Mouse (Mus musculus): ENCODE data around the gene Ints13.

Ints13 gene

DNA sequence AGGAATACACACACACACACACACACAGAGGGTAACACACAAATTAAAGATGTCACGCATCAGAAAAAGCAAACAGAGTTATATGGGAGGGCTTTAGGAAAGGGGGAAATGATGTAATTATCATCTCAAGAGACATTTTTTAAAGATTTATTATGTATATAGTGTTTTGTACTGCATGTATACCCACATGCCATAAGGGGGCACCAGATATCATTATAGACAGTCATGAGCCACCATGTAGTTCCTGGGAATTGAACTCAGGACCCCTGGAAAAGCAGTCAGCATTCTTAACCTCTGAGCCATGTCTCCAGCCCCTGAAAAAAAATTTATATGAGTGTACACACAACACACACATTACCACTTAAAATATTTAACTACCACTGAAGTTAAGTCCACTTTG lies 33.0 kb downstream of the Ints13 start:
- in situ Hi-C loops (cut with MboI; ENCODE audit: low sequenced_read_pairs): no loop called here

DNA sequence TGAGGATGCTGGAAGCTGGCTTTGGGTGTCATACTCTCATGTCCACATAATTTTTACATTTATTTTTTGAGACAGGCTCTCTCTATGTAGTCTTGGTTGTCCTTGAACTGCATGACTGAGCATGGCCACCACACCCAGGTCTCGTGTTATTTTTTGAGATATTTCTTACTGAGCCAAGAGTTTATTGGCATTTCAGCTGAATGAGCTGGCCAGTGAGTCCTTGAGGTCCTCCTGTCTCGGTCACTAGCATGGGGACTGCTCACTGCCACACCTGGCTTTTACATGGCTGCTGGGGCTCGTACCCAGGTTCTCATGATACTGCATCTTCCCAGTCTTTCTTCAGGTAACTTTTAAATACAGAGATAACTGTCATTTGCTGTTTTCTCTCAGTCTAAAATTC lies 37.2 kb downstream of the Ints13 start:
- in situ Hi-C loops (cut with MboI; ENCODE audit: low sequenced_read_pairs): no loop called here

DNA sequence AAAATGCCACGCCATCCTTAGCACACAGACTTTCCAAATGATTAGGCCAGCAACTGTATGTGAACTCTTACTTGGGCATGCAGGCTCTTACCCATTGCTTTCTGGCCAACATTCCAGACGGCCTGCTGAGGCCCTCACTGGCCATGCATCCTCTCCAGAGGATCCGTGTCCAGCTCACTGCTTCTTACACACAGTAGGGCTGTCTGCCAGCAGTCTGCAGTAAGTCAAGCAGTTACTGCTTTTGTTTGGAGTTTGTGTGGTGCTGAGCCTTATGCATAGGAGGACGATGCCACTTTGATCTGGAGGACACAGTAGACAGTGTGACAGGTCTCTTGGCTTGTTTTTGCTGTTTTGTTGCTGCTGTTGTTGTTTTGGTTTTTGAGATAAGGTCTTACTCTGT lies 39.0 kb downstream of the Ints13 start:
- in situ Hi-C loops (cut with MboI; ENCODE audit: low sequenced_read_pairs): no loop called here

DNA sequence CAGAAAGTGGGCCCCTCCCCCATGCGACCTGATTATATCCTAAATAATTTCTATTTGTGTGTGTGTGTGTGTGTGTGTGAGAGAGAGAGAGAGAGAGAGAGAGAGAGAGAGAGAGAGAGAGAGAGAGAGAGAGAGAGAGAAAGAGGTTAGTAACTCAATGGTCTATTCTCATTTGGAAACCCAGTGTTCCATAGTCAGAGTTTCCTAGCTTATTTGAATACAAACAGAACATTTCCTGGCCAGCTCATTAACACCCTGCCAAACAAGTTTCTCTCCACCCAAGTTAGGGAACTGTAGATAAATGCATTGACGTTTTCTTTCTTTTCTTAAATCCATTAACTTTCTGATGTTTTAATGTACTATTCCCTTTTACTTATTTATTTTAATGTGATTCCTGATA lies 39.6 kb downstream of the Ints13 start:
- in situ Hi-C loops (cut with MboI; ENCODE audit: low sequenced_read_pairs): no loop called here

DNA sequence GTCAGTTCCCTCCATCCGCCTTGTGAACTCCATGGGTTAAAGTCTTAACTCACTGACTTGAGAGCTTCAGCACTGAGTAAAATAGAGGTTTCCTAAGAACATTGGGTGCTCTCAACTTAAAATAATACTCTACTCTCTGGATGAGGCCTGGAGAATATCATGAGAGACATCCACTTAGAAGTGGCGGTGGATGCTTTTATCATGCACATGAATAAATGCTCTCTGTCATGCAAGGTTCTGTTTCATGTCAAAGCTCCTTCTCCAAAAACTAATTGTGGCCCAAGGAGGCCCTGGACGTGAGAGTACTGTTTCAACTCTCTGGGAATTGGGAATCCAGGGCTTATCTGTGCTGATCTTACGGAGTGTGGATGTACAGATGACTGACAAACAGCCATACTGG lies 40.5 kb downstream of the Ints13 start:
- in situ Hi-C loops (cut with MboI; ENCODE audit: low sequenced_read_pairs): no loop called here

DNA sequence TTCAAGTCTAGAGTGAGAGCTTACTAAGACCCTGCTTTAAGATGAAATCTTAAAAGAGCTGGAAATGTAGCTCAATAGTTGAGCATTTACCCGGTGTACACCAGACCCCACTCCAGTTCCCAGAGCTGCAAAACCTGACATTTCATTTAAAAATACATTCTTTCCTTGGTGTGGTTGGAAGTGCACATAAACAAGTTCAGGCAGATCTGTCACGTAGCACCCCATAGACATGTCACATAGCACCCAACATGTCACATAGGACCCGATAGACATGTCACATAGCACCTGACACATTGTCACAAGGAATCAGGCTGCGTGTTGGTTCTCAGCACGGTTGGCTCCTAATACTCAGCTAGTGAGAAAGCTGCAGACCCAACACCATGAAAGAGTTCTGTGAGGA lies 42.1 kb downstream of the Ints13 start:
- in situ Hi-C loops (cut with MboI; ENCODE audit: low sequenced_read_pairs): no loop called here

DNA sequence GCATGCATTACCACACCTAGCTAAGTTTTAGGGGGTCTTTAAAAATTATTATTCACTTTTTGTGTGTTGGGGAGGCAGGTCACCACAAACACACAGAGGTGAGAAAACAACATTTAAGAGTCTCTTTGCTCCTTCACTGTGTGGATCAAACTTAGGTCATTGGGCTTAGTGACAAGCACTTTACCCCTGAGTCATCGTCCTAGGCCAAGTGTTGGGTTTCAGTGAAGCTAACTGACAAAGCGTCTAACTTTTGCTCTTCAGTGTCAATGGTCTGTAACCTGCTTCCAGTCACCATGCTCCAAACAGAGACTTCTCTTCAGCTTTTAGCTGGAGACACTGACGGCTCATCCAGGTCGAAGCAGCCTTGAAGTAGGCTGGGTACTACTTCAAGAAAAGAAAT lies 44.5 kb downstream of the Ints13 start:
- in situ Hi-C loops (cut with MboI; ENCODE audit: low sequenced_read_pairs): no loop called here

DNA sequence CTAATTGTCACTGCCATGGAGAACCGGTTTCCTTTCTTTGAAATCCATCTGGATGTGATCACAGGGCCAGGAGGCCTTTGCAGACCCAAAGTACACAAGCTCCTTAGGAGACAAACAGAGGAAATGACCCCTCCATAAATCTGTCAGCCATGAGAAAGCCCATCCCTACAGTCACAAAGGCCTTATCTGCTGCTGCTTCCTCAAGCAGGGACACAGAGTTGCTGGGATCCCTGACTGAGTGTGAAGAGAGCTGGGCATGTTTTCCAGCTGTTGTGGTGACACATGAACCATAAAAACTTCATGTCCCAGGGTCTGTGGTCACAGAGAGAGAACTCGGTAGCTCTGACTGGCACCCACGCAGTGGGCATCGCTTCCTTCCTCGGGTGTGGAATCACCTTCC lies 46.9 kb downstream of the Ints13 start:
- in situ Hi-C loops (cut with MboI; ENCODE audit: low sequenced_read_pairs): no loop called here

DNA sequence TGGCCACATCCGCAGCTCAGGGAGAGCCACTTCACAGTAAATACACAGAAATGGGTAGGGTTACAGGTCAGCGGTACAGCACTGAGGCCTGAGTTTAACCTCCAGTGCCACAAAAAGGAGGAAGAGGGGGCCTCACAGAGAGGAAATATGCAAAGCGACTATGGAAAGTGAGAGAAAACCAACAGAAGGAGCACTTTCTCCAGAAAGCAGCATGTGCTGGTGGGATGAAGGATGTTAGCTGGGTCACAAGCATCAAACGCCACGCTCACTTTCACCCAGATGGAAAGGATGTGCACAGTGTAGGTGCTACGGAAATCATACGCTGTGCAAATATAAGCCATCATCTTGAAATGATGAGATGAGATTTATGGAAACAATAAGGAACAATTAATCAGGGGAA lies 47.3 kb downstream of the Ints13 start:
- in situ Hi-C loops (cut with MboI; ENCODE audit: low sequenced_read_pairs): no loop called here

DNA sequence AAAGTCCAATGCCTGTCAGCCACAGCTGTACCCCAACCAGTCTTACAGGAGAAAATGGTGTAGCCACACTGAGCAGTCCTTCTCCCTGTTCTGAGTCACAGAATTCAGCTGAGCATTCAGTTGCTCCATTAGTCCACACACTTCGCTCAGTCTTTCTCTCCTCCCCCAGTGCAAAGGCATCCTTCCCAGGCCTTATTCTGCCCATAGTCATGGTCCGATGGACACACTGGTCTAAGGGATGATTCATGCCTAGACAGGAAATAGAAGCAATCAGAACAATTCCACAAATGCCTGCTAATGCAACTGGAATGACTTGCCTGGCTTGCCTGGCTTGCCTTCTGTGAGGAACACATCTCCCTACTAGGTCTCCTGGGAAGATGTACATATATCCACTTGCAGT lies 50.1 kb downstream of the Ints13 start:
- in situ Hi-C loops (cut with MboI; ENCODE audit: low sequenced_read_pairs): no loop called here

DNA sequence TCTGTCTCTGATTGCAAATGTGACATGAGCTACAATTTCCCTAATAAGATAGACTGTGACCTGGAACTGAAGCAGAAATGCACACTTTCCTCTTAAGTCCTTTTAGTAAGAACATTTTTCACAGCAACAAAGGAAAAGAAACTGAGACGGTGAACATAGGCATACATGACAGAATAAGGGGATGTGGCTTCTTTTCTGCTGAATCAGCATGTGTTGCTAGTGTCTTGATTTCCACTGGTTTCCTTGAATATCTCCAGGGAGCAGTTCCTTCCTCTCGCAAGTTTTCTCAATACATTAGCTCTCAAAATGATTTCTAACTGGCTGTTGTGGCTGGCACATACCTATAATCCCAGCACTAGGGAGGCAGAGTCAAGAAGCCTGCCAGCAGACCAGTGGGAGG lies 52.1 kb downstream of the Ints13 start:
- in situ Hi-C loops (cut with MboI; ENCODE audit: low sequenced_read_pairs): no loop called here

DNA sequence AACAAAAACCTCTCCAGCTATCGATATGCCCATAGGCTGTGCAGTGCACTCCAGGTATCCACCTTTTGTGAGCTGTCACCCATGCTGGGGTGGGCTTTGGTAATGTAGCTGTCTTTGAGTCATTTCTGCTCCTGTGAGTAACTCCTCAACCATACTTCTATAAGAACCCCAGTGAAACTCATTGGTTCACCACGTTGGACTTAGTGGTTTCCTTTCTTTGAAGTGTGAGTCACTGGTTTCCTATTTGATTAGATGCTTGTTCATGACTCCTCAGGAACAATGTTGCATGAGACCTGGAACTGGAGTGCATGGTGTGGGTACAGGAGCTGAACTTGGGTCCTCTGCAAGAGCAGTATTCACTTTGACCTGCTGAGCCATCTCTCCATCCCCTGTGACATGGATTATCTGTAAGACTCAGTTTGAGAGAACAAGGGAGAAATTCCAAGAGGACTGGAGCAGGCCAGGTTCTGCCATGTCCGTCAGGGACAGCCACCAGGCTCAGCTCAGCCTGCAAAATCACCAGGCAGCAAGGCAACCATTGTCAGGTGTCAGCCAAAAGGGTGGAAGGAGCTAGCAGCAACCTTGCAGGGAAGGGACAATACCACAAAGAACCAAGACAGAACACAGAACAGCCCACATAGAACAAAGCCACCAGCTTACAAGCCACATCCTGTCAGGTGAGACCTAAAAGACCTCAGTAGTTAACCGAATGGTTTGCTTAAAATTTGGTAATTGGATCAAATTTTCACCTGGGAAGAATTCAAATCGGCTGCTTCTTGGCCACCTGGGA lies 56.0 kb downstream of the Ints13 start:
- in situ Hi-C loops (cut with MboI; ENCODE audit: low sequenced_read_pairs): no loop called here

DNA sequence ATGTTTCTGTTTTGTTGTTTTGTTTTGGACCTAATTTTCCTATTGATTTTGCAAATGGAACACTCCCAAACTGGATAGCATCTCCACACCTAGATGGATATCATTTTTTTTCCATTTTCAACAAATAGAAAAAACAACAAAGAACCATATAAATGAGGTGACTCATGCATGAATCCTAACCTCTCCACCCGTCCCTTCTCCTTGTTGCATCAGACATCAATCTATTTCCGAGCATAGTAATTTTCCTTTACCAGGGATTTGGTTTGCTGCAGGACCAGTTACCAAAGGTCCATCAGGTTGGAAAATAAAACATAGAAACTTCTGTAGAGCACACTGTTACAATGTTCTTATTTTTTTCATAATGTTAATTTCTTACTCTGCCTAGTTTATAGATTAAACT lies 58.6 kb downstream of the Ints13 start:
- in situ Hi-C loops (cut with MboI; ENCODE audit: low sequenced_read_pairs): no loop called here

DNA sequence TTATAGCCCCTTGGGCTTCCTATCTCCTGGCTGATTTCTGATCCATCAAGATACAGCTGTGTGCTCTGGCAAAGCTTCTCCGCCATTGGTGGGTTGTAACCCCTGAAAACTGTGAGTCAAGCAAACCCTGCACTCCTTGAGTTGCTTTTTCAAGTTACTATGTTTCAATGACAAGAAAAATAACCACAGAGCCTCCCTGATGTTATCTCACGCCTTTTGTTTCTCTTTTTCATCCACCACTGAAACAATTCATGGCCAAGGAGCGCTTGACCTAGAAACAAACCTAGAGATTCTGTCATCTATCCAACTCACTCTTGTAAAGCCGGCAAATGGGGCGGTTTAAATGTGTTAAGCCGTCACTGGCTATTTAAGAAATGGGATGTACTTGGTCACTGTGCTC lies 61.7 kb downstream of the Ints13 start:
- in situ Hi-C loops (cut with MboI; ENCODE audit: low sequenced_read_pairs): no loop called here

DNA sequence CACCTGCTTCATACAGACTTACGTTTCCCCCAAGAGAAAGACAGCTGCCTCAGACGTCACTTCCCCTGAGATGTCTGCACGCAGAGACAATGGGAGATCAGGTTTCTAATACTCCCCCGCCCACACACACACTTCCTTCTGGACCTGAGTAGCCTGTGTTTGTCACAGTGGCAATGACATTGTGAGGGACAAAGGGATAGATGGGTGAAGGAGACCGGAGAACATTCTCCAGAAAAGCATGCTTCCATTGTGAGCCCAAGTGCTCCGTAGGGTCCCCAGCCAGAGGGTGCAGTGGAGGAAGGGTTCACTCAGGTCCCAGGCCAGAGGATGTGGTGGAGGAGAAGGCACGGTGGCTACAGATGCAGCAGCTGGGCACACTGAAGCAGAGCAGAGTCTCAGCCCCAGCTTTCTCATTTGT lies 63.1 kb downstream of the Ints13 start:
- in situ Hi-C loops (cut with MboI; ENCODE audit: low sequenced_read_pairs): no loop called here

DNA sequence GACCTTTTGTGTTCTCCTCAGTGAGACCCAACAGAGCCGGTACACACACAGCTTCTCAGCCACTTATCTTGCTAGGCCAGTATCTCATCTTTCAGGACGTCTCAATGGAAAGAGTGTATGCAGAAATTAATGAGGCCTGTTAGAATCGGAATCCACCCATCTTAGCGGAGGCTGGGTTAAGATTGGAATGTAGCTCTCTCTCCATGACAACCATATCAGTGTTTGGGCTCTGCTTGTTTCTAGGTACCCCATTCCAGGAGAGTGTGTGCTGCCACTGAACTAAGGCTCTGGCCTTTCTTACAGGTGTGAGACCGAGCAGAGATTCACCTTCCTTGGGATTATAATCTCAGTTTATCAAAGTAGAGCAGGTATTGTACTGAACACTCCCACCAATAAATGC lies 63.7 kb downstream of the Ints13 start:
- in situ Hi-C loops (cut with MboI; ENCODE audit: low sequenced_read_pairs): no loop called here

DNA sequence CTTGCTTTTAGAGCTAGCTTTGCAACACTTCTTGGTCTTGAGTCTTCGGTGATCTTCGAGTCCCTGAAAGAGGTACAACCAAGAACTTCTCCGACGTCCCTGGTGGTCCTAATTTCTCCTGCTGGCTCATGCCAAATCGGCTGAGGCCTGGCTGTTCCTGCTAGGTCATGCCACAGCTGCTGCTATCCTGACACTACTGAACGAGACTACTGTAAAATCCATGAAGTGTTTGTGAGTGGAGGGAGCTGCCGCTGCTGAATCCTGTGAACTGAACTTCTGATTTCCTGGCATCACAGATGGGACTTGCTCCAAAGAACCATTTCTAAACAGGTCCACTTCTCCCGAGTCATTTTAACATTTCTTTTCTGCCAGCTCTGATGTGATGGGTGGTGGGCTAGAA lies 64.3 kb downstream of the Ints13 start:
- in situ Hi-C loops (cut with MboI; ENCODE audit: low sequenced_read_pairs): no loop called here

DNA sequence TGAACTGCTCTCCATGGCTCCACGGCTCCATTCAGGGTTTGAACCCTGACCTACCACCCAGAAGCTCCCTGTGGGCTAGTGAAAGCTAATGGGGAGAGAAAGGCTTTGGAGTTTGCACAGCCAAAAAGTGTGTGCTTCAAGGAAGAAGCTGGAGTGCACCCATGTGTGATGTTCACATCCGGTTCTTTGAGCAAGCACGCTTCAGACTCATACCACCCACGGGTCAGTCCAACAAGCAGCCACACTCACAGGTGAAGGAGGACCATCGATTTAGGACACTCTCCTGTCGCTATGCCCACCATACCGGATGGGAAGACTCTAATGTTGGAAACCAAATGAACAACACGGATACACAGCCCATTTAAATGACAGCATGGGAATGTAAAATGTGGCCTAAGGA lies 66.1 kb downstream of the Ints13 start:
- in situ Hi-C loops (cut with MboI; ENCODE audit: low sequenced_read_pairs): no loop called here

DNA sequence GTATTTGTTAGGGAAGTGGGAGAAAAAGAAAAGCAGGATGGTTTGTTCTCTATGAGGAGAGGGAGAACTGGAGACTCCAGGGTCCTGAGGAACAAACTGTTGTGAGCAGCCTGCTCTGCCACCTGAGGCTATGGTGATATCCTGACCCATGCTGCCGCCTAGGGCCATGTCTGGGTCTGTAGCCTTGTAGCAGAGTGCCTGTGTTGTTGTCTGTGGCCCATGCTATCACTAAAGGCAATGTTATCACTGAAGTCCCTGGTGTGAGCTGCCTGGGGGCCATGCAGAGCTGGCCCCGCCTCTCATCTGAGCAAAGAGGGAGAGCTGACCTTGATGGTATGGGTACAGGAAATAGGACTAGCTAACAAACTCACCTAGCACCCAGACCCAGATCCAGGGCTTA lies 67.7 kb downstream of the Ints13 start:
- in situ Hi-C loops (cut with MboI; ENCODE audit: low sequenced_read_pairs): no loop called here

DNA sequence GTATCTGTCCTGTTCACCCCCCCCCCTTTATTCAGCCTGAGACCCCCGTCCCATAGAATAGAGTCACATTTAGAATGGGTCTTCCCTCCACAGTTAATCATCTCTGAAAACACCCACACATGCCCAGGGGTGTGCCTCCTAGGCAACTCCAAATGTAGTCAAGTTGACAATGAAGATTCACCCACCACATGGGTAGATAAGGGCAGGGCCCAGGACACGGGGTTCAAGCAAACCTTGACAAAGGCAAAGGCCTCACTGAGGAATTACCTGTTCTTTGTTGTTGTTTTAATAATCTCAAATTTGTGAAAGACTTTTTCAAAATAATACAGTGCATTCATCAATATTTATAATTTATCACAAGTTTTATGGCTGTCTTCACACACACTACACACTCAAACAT lies 73.2 kb downstream of the Ints13 start:
- in situ Hi-C loops (cut with MboI; ENCODE audit: low sequenced_read_pairs): no loop called here

DNA sequence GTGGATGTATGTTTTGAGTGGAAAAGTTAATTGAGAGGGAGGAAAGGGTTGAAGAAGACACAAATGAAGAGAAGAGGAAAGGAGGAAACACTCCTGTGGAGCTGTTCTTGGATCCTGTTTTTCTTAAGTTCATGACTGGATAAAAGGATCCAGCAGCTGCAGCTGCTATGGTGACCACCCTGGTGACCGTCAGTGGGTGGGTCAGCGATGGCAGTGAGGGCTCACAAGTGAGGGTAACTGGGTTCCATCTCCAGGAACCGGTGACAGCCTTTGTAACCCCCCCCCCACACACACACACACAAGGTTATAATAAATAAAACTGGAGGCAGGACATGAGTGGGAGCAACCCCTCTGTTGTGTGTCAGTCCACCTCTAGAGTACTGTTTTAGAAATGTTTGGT lies 74.8 kb downstream of the Ints13 start:
- in situ Hi-C loops (cut with MboI; ENCODE audit: low sequenced_read_pairs): no loop called here

DNA sequence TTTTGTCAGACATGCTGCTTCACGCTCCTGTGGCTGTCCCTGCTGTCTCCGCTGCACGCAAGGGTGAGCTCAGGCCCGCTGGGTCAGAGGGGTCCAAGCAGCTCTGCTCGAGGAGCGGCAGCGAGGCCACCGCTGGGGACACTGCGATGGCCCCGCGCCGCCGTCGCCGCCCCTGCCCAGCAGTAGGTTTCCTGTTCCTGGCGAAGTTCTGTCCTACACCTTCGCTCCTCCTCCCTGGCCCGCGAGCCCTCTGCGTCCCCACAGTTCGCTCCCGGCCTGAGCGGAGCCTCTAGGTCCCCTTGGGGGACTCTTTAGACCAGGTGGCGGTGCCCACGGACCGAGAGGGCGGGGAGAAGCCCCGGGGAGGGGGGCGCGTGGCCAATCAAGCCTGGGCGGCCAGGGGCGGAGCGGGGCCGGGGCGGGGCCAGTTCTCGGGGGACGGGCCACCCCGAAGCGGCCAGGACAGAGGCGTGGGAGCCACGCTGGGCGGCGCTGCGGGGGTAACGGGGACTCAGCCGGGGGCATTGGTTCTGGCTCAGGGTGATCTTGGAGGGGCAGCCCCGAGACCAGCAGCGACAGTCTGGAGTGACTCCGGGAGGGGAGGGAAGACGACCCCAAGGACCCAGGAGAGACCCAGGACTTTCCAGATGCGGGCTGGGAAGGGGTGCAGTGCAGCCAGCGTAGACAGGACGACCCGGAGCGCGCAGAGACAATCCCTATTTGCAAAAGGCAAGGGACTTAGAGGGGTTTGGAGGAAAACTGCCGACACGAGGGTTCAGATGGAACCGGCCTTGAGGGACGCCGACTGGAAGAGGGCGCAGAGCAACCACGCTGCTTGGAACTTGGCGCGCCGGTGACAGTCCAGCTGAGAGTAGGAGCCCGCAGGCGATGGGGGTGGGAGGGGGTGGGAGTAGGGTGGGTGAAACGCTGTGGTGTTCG lies 75.5 kb downstream of the Ints13 start, which contains the start of gene Itpr2:
Itpr2 (minus strand) TSS at position 358 of the 939 bp plus-strand sequence.
- in situ Hi-C loops (cut with MboI; ENCODE audit: low sequenced_read_pairs): no loop called here

Measured in CH12F3 (cell line).